Mouse (Mus musculus): ENCODE measurements around the gene Spint4.

GRCm38 (mm10) chr2:164679906-164680305, 18.4 kb upstream of the Spint4 start:
- TF ChIP-seq CTCF (IDR thresholded peaks at IDR 0.05 in 2 of 3, conservative IDR thresholded peaks at IDR 0.05 in 1 of 3; ENCODE audit: control insufficient read depth in 1 of 3, insufficient read depth in 1 of 3, low read depth in 2 of 3, low read length in 3 of 3, poor library complexity in 1 of 3, severe bottlenecking in 1 of 3) = no peak
- no peak for TF ChIP-seq MAZ (IDR thresholded peaks at IDR 0.05; ENCODE audit: low read depth, low read length)
- no peak for TF ChIP-seq HCFC1 (IDR thresholded peaks at IDR 0.05; ENCODE audit: low read depth, low read length)
- no peak for TF ChIP-seq EP300 (IDR thresholded peaks at IDR 0.05; ENCODE audit: low read depth in 1 of 2, low read length in 2 of 2)
- TF ChIP-seq BHLHE40 (IDR thresholded peaks at IDR 0.05; ENCODE audit: borderline replicate concordance, low read depth, low read length) = no peak
- no peak for TF ChIP-seq POLR2A (IDR thresholded peaks at IDR 0.05; ENCODE audit: control insufficient read depth in 1 of 2, insufficient read depth in 1 of 2, low read depth in 1 of 2, low read length in 2 of 2, poor library complexity in 1 of 2)
- TF ChIP-seq ZC3H11A (IDR thresholded peaks at IDR 0.05; ENCODE audit: low read depth, low read length) = no peak

All from MEL (cell line).